Mouse (Mus musculus): ENCODE measurements at regions not wholly inside any gene's neighbourhood (a gene's known extent, or its start where the extent isn't known, plus 50 kb on each side); places are given as distances from the start of the nearest gene placed in this dataset.

DNA sequence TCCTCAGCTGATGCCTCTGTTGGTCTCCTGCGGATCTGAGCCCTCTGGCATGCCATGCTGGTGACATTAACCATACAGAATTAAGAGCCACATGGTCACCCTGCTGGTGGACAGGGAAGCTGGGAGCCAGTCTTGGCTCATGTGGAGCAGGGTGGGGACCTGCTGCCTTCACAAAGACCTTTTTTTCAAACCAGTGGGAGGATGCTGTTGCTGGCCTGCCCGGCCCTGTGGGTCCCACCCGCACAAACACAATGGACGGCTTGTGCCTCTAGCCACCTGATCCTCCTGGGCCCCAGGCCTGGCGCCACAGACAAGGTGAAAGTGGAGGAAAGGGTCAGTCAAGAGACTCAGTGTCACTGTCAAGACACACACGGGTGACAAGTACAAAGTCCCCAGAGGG is 73.4 kb downstream of the Sik1 start:
- Histone ChIP-seq H3K4me1 (replicated peaks; ENCODE audit: low read depth, low read length) (peaks cover 52% of the 10 kb centered on the region), H3K36me3 (ENCODE audit: insufficient read depth, low read length) (no peaks in the 10 kb centered on the region; the same call in 1 of the 2 replicates), H3K4me3 (replicated peaks; ENCODE audit: low read length) (no peak overlapping the region), H3K27me3 (ENCODE audit: insufficient read depth, low read length) (no peaks in the 10 kb centered on the region), H3K9me3 (ENCODE audit: low read length) (peaks cover 22% of the 10 kb centered on the region)
- TF ChIP-seq POU5F1 (IDR thresholded peaks at IDR 0.05; ENCODE audit: borderline replicate concordance, low read length) (no peak), CTCF (conservative IDR thresholded peaks at IDR 0.05; ENCODE audit: low read length) (no peak), NANOG (IDR thresholded peaks at IDR 0.05; ENCODE audit: borderline replicate concordance, low read length) (no peak)

DNA sequence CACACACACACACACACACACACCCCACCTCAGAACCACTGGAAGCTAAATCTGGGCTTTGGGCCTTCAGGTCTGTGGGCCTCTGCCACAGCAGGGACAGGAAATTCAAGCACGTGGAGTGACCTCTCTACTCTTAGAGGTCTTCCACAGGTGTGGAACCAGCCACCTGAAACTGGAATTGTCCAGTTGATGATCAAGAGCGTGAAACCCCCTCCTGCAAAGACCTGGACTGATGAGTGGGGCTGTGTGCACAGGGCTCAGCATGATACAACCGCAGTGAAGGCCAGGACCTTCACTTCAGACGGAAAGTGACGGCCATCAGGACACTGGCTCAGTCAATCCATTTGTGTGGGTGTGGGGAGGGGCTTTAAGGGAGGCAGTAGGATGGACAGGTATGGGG is 72.5 kb downstream of the Sik1 start:
- no peak overlapping the region for H3K4me3 ChIP-seq (replicated peaks; ENCODE audit: low read length)
- H3K4me1 ChIP-seq (replicated peaks; ENCODE audit: low read depth, low read length) = peaks cover 46% of the 10 kb centered on the region
- peaks cover 22% of the 10 kb centered on the region for H3K9me3 ChIP-seq (ENCODE audit: low read length)
- TF ChIP-seq NANOG (IDR thresholded peaks at IDR 0.05; ENCODE audit: borderline replicate concordance, low read length) (no peak), POU5F1 (IDR thresholded peaks at IDR 0.05; ENCODE audit: borderline replicate concordance, low read length) (no peak), CTCF (conservative IDR thresholded peaks at IDR 0.05; ENCODE audit: low read length) (no peak)
- H3K36me3 ChIP-seq (ENCODE audit: insufficient read depth, low read length) = no peaks in the 10 kb centered on the region; the same call in 1 of the 2 replicates
- no peaks in the 10 kb centered on the region for H3K27me3 ChIP-seq (ENCODE audit: insufficient read depth, low read length)

- TF ChIP-seq NANOG (IDR thresholded peaks at IDR 0.05; ENCODE audit: borderline replicate concordance, low read length) = no peak
- no peak for TF ChIP-seq POU5F1 (IDR thresholded peaks at IDR 0.05; ENCODE audit: borderline replicate concordance, low read length)
- no peak for TF ChIP-seq CTCF (conservative IDR thresholded peaks at IDR 0.05; ENCODE audit: low read length)
- Histone ChIP-seq H3K4me1 (replicated peaks; ENCODE audit: low read depth, low read length) (peaks cover 62% of the 10 kb centered on the region), H3K36me3 (ENCODE audit: insufficient read depth, low read length) (no peaks in the 10 kb centered on the region; the same call in 1 of the 2 replicates), H3K4me3 (replicated peaks; ENCODE audit: low read length) (no peak overlapping the region), H3K27me3 (ENCODE audit: insufficient read depth, low read length) (no peaks in the 10 kb centered on the region), H3K9me3 (ENCODE audit: low read length) (peaks cover 22% of the 10 kb centered on the region)
Measured at GRCm38 (mm10) chr17:31788316-31788715, 67.3 kb downstream of the Sik1 start.

DNA sequence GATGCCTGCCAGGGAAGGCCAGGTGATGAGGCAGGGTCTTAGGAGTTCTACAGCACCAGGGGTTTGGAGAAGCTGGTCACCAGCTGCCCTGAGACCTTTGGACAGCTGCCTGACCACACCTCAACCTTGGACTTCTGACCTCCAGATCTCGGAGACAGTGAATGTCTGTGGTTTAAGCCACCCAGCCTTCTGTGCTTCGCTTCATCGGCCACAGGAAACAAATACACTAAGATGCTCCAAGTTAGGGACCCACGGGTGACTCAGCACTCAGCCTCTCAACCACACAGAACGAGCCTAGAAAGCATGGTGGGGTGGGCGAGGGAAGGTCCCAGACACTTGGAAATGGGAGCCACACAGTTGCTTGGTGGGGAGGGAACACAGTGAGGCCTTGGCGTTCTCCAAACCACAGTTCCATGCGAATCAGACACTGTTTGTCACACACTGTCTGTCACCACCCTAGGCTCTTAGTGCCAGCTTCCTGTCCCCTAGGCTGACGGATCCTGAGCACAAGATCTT is 66.5 kb downstream of the Sik1 start:
- peak overlapping the region; percentile 65; the same call in 1 of the 2 replicates for H3K4me3 ChIP-seq (replicated peaks; ENCODE audit: low read length)
- no peaks in the 10 kb centered on the region; the same call in 1 of the 2 replicates for H3K36me3 ChIP-seq (ENCODE audit: insufficient read depth, low read length)
- peaks cover 14% of the 10 kb centered on the region for H3K9me3 ChIP-seq (ENCODE audit: low read length)
- TF ChIP-seq CTCF (conservative IDR thresholded peaks at IDR 0.05; ENCODE audit: low read length) (no peak), POU5F1 (IDR thresholded peaks at IDR 0.05; ENCODE audit: borderline replicate concordance, low read length) (no peak), NANOG (IDR thresholded peaks at IDR 0.05; ENCODE audit: borderline replicate concordance, low read length) (no peak)
- peaks cover 63% of the 10 kb centered on the region for H3K4me1 ChIP-seq (replicated peaks; ENCODE audit: low read depth, low read length)
- H3K27me3 ChIP-seq (ENCODE audit: insufficient read depth, low read length) = no peaks in the 10 kb centered on the region

- H3K4me3 ChIP-seq (replicated peaks; ENCODE audit: low read length) = peak overlapping the region; percentile 65
- peaks cover 8% of the 10 kb centered on the region for H3K9me3 ChIP-seq (ENCODE audit: low read length)
- no peaks in the 10 kb centered on the region for H3K27me3 ChIP-seq (ENCODE audit: insufficient read depth, low read length)
- no peaks in the 10 kb centered on the region for H3K36me3 ChIP-seq (ENCODE audit: insufficient read depth, low read length)
- peaks cover 69% of the 10 kb centered on the region for H3K4me1 ChIP-seq (replicated peaks; ENCODE audit: low read depth, low read length)
- TF ChIP-seq POU5F1 (IDR thresholded peaks at IDR 0.05; ENCODE audit: borderline replicate concordance, low read length) (no peak), NANOG (IDR thresholded peaks at IDR 0.05; ENCODE audit: borderline replicate concordance, low read length) (no peak), CTCF (conservative IDR thresholded peaks at IDR 0.05; ENCODE audit: low read length) (no peak)
Measured at GRCm38 (mm10) chr17:31789906-31790279, 65.7 kb downstream of the Sik1 start.

DNA sequence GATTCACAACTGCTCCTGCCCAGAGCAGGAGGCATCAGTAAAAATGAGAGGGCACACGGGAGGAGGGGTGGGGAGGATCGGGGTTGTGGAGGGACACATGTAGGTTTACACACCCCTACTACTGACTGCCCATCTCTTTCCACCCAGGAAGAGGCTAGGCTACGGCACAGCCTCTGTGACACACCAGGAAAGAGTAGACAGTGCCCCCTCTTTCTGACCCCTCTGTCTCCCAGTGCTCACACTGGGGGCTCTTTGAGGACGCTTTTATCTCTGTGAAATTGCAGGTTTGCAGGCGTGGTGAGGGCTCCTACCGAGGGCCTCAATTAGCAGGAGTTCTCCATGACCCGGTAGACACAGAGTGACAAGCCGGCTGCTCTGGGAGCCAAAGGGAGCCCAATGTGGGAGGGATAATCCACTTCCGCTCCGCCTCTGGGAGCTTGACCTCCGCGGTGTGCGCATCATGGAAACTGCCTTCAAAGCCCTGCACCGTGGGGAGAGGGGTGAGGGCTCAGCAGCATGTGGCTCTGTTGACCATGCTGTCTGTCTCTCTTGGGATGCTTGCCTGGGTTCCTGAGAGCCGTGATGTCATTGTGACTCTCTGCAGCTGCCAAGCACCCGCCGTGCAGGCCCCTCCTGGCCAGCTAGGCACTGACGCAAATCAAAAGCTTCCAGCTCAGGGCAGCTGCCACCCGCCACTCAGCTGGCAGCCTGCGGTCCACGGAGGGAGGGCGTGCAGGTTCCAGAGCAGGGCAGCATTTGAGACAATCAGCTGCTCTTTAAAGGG is 65.1 kb downstream of the Sik1 start:
- Histone ChIP-seq H3K4me3 (replicated peaks; ENCODE audit: low read length) (peak overlapping the region; percentile 65), H3K4me1 (replicated peaks; ENCODE audit: low read depth, low read length) (peaks cover 69% of the 10 kb centered on the region), H3K36me3 (ENCODE audit: insufficient read depth, low read length) (no peaks in the 10 kb centered on the region), H3K27me3 (ENCODE audit: insufficient read depth, low read length) (no peaks in the 10 kb centered on the region), H3K9me3 (ENCODE audit: low read length) (peaks cover 4% of the 10 kb centered on the region)
- TF ChIP-seq CTCF (conservative IDR thresholded peaks at IDR 0.05; ENCODE audit: low read length) (no peak), POU5F1 (IDR thresholded peaks at IDR 0.05; ENCODE audit: borderline replicate concordance, low read length) (no peak), NANOG (IDR thresholded peaks at IDR 0.05; ENCODE audit: borderline replicate concordance, low read length) (no peak)

- H3K27me3 ChIP-seq (ENCODE audit: insufficient read depth, low read length) = no peaks in the 10 kb centered on the region
- 0 out of 2 replicates have a peak overlapping the region, but pooled peaks have one; percentile 65 for H3K4me3 ChIP-seq (replicated peaks; ENCODE audit: low read length)
- H3K4me1 ChIP-seq (replicated peaks; ENCODE audit: low read depth, low read length) = peaks cover 69% of the 10 kb centered on the region
- no peak for TF ChIP-seq NANOG (IDR thresholded peaks at IDR 0.05; ENCODE audit: borderline replicate concordance, low read length)
- no peak for TF ChIP-seq CTCF (conservative IDR thresholded peaks at IDR 0.05; ENCODE audit: low read length)
- no peak for TF ChIP-seq POU5F1 (IDR thresholded peaks at IDR 0.05; ENCODE audit: borderline replicate concordance, low read length)
- peaks cover 3% of the 10 kb centered on the region; the same call in 1 of the 2 replicates for H3K9me3 ChIP-seq (ENCODE audit: low read length)
- H3K36me3 ChIP-seq (ENCODE audit: insufficient read depth, low read length) = no peaks in the 10 kb centered on the region
Measured at GRCm38 (mm10) chr17:31791656-31792055, 63.9 kb downstream of the Sik1 start.

DNA sequence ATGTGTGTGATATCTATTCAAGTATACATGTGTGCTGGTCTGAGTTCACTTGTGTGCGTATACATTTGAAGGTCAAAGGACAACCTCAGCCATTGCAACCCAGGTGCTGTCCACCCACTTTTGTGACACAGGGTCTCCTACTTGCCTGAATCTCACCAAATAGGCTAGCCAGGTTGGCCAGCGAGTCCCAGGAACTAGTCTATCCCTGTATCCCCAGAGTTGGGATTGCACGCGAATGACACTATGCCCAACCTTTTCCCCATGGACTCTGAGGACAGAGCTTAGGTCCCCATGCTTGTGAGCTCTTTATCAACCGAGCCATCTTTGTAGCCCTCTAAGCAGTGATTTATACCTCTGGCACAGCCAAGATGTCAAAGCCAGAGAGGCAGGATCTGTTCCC is 62.6 kb downstream of the Sik1 start:
- Histone ChIP-seq H3K36me3 (ENCODE audit: insufficient read depth, low read length) (no peaks in the 10 kb centered on the region), H3K27me3 (ENCODE audit: insufficient read depth, low read length) (no peaks in the 10 kb centered on the region), H3K4me3 (replicated peaks; ENCODE audit: low read length) (no peak overlapping the region), H3K4me1 (replicated peaks; ENCODE audit: low read depth, low read length) (peaks cover 73% of the 10 kb centered on the region), H3K9me3 (ENCODE audit: low read length) (peaks cover 3% of the 10 kb centered on the region; the same call in 1 of the 2 replicates)
- no peak for TF ChIP-seq POU5F1 (IDR thresholded peaks at IDR 0.05; ENCODE audit: borderline replicate concordance, low read length)
- TF ChIP-seq NANOG (IDR thresholded peaks at IDR 0.05; ENCODE audit: borderline replicate concordance, low read length) = no peak
- no peak for TF ChIP-seq CTCF (conservative IDR thresholded peaks at IDR 0.05; ENCODE audit: low read length)

Measured in E14TG2a.4 (cell line).